Mouse (Mus musculus) C3H10T1/2 (cell line): ENCODE measurements around the gene Tex101. TPM values are rescaled to one million over a fixed set of nuclear protein-coding genes. Genes with fewer than 3 reads are reported as not detected.

Source experiments
- polyA plus RNA-seq, 2 experiments: library from polyadenylated mRNA; unstranded; fragments of >200 nt; fragmentation: generic; extraction: Trizol; gene quantifications; one replicate each; pipeline ENCODE4 v1.2.1; 2012; ENCODE audit warnings: missing spikeins in 2 of 2

Tex101 gene
- under 1 TPM in 1 of 2 experiments, not detected in 1; 0.05 TPM for polyA plus RNA-seq

GRCm38 (mm10) chr7:24676575-24676974 is at the start of gene Tex101:
TSS of gene Tex101 (minus strand) at chr7:24676675.

GRCm38 (mm10) chr7:24708832-24709292 is 32.4 kb upstream of the Tex101 start, which contains the start of gene BC049730:
TSS of gene BC049730 (plus strand) at chr7:24709242.

GRCm38 (mm10) chr7:24636264-24636663 is 40.2 kb downstream of the Tex101 start, which contains the start of gene Lypd3:
TSS of gene Lypd3 (plus strand) at chr7:24636550.

Other genes with a start within 250 kb of the Tex101 start
- under 1 TPM in 1 of 2 experiments, not detected in 1; 0.07 TPM for gene Irgc1, start 224.4 kb downstream of the Tex101 start, polyA plus RNA-seq
- gene Plaur, start 214.2 kb downstream of the Tex101 start, polyA plus RNA-seq, result 10 to 100 TPM in 1 of 2 experiments, 1 to 10 TPM in 1; 5.0 to 32.8 TPM
- under 1 TPM; 0.27 to 0.57 TPM for gene Cadm4, start 194.7 kb downstream of the Tex101 start, polyA plus RNA-seq
- 10 to 100 TPM; 25.3 to 58.2 TPM for gene Zfp428, start 169.7 kb downstream of the Tex101 start, polyA plus RNA-seq
- under 1 TPM; 0.06 to 0.09 TPM for gene AC161166.1, start 164.2 kb downstream of the Tex101 start, polyA plus RNA-seq
- 10 to 100 TPM in 1 of 2 experiments, 1 to 10 TPM in 1; 2.1 to 10.9 TPM for gene Irgq, start 146.0 kb downstream of the Tex101 start, polyA plus RNA-seq
- under 1 TPM in 1 of 2 experiments, not detected in 1; 0.13 TPM for gene Pinlyp, start 130.6 kb downstream of the Tex101 start, polyA plus RNA-seq
- 10 to 100 TPM; 39.6 to 44.0 TPM for gene Xrcc1, start 130.4 kb downstream of the Tex101 start, polyA plus RNA-seq
- 10 to 100 TPM; 13.1 to 29.9 TPM for gene Ethe1, start 89.1 kb downstream of the Tex101 start, polyA plus RNA-seq
- under 1 TPM in 1 of 2 experiments, not detected in 1; 0.05 TPM for gene Zfp575, start 89.0 kb downstream of the Tex101 start, polyA plus RNA-seq
- under 1 TPM; 0.46 to 0.84 TPM for gene Phldb3, start 65.9 kb downstream of the Tex101 start, polyA plus RNA-seq
- not detected for gene Lypd3, start 40.1 kb downstream of the Tex101 start, polyA plus RNA-seq
- not detected for gene BC049730, start 32.6 kb upstream of the Tex101 start, polyA plus RNA-seq
- gene Gm4763, start 50.2 kb upstream of the Tex101 start, polyA plus RNA-seq, result not detected
- not detected for gene Cd177, start 83.6 kb upstream of the Tex101 start, polyA plus RNA-seq
- gene Ceacam10, start 100.5 kb upstream of the Tex101 start, polyA plus RNA-seq, result not detected
- gene Gm9844, start 185.5 kb upstream of the Tex101 start, polyA plus RNA-seq, result 10 to 100 TPM; 16.1 to 25.5 TPM
- gene Lypd4, start 193.3 kb upstream of the Tex101 start, polyA plus RNA-seq, result not detected
- gene Dmrtc2, start 193.4 kb upstream of the Tex101 start, polyA plus RNA-seq, result not detected
- 1,000 to 10,000 TPM; 2,288 to 3,093 TPM for gene Rps19, start 207.7 kb upstream of the Tex101 start, polyA plus RNA-seq
- gene Cd79a, start 220.7 kb upstream of the Tex101 start, polyA plus RNA-seq, result under 1 TPM; 0.08 to 0.57 TPM
- 10 to 100 TPM; 27.6 to 54.0 TPM for gene Arhgef1, start 226.2 kb upstream of the Tex101 start, polyA plus RNA-seq